Mouse (Mus musculus) urinary bladder, postnatal 36 days (tissue): ENCODE data around the gene Slc2a12.
A peak's percentile ranks its signal among the peaks of the same experiment; 100 is the strongest.

Experiments used
- DNase-seq, 2 experiments: peaks; one replicate each; pipeline ENCODE4 v3.0.0; 2022; ENCODE audit warnings: low spot score in 2 of 2, mixed read lengths in 1 of 2

Gene Slc2a12

DNA sequence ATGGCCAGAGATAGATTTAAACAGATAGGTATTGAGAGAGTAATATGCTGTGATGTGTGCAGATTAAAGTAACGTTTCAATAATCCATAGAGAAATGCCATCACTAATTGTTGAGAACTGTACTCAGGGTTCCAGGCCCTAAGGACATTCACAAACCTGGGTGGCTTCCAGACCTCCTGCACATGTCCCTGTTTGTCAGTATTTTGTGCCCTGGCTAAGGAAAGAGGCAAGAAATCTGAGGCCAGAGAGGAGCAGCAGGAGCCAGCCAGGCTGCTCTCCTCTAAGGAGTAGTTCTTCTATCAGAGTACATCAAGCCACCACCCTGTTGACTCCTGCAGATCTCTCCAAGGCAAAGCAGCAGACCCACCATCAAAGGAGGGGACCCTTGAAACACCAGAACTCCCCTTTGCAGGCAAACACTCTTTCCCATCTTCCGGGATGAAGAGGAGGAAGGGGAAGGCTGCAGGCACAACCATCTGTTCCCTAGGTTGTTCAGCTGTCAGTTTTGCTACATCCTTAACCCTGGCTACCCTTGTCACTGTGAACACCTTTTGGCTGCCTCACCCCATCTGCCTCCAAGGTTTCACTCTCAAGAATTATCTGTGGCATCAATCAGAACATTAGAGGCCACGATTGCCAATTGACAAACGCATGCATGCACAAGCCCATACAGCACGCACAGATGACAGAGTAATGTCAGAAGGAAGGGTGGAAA lies 15.6 kb downstream of the Slc2a12 start:
- no peak for DNase-seq

DNA sequence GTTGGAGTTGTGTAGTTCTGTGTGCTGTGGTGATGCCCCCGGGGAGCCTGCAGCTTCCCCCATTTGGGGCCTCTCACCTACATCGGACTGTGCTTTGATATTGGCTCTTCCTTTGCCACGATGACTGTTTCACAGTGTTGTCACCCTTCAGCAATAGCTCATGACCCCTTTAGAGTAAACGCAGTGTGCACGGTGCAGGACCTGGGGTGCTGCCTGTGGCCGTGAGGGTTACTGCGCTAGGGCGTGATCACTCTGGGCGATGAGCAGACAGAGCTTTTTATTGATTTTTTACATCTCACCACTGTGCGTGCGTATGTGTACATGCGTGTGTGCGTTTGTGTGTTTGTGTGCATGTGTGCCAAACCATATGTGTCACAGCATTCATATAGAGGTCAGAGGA lies 23.7 kb downstream of the Slc2a12 start:
- DNase-seq = no peak

DNA sequence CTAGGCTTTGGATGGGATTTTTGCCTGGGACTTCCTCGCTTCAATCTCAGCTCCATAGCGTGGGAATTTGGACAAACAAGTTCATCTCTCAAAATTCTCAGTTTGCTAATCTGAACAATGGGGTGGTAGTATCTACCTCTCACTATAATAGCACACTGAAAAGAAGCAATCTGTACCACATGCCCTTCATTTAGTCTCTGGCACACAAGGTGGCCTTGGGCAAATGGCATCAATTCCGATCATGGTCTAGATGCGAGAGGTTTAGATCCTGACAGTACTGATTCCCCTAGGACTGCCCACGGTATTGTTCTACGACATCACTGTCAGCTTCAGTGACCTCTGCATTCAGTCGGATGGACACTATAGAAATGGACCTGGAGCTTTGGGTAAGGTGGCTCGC lies 29.4 kb downstream of the Slc2a12 start:
- DNase-seq = no peak

DNA sequence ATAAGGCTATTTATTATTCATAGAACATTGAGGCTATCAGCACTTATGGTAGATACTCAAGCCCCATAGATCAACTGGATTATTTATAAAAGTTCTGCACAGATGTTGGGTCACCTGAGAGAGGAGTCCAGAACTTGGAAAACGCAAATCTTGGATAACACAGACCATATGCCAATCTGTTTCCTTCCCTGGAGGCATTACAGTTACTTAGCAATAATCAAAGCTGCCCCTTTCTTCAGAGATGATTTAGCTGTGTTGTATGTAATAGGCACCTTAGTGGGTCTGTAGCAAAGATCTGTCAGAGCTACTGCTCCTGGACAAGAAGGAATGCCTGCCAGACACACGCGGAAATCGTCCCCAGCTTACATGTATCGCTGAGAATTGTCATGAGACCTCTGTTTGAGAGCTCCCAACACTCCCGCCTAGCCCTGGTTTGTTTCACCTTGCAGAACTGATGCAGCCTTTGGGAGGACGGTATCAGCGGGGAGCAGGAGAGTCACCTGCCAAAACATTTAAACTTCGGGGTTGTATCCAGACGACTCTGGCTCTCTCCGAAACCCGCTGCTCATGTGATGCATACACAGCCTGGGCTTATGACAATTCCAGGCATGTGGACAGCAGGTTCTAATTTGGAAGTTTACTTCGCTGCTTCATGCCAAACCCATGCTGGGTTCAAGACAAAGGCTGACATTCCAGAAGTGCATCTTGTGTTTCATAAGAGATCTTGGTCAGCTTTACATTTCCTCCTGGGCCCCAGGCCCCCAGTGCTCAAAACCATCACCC lies 31.2 kb downstream of the Slc2a12 start:
- DNase-seq = no peak

DNA sequence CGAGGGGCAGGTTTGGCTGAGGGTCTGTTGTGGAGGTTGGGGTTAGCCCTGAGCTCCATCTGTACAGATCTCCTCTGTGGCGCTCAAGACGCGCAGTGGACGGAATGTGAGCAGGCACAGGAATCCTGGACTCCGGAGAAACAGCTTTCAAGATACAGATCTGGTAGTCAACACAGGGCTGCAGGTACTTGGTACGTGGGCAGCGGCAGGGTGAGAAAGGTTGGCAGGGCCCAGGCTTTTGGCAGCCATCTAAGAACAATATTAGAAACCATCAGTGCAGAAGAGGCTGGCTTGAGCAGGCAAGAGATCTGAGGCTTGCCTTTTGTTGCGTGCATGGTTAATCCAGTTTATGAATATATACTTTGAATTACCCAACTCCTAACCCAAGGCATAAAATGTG lies 51.4 kb downstream of the Slc2a12 start:
- DNase-seq = peak; percentile 38 to 52

DNA sequence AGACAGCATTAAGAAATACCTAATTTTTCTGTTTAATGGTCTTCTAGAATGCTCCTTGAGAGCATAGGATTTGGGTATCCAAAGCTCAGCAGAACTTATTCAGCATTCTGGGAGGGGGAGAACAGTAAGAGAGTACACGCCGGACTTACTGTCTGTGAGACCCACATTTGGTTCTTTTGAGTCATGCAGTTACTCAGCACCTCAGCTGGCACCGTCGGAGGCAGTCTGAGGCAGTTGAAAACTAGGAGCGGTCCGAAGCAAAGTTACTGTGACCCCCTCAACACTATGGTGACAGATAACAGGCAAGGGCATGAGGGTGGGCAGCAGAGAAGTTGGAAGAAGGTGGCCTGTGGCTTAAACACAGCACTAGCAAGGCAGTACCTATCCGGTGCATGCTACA lies 52.1 kb downstream of the Slc2a12 start:
- no peak for DNase-seq

DNA sequence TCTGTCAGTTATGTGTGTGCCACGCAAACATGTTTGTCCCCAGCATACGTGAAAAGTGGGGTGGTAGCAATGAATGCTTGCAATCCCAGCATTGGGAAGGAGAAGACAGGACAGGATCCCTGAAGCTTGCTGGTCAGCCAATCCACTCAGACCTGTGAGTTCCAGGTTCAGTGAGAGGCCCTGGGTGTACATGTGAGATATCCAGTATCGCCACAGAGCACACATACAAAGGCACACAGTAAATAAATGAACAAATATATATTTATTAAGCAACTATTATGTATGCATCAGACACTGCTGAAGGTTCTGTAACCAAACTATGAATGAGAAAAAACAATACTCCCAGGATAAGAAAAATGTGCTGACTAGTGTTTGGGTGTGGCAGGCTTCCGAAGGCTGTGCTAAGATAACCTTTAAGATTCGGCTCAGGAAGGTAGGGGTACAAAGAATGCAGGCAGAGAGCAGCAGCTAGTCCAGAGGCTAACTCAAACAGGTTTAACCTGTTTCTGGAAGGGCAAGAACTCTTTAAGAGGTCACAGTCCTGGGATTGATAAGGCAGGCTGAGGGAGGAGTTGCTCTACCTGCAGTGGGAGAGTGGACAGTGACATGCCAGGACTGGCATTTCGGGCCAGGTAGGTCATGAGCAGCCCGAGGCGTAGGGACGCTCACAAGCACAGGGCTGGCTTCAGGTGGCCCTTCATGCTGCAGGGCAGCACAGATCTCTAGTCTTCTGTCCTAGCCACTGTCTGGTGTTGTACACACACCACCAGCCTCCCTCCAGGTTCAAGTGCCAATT lies 53.5 kb downstream of the Slc2a12 start:
- peak; percentile 63 to 65 for DNase-seq

DNA sequence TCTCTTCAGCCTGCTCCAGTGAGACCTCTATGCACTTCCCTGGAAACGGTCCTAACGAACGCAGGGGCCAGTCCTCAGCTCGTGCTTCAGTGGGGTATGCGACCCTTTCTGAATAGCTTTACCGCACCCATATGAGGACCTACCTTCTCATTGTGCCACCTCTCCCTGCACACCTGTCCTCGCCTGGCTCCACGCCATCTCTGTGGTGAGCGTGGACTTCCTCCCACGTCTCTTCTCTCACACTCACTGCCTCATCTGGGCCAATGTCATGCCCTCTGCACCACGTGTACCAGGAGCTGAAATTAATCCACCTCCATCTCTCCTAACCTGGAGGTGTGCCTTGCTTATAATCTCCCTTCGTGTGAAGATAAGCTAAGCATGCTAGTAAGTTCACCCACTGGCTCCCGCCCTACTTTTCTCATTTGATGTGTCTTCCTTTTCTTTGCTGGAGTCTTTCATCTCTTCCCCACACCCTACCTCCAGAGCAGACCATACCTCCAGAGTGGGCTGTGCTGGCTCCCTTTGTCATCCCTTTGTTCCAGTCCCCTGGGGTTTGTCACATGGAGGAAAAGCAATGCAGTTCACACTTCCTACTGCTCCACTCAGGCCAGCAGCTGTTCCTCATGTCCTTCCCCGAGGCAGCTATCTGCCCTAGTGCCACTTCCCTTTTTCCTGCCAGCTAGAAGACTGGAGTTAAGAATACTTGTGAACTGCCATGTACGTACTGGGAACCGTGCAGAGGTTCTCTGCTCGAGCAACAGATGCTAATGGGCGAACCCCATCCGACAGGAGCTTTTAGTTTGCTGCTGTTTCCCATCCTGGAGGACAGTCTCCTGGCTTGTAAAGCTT lies 54.9 kb downstream of the Slc2a12 start:
- no peak for DNase-seq

DNA sequence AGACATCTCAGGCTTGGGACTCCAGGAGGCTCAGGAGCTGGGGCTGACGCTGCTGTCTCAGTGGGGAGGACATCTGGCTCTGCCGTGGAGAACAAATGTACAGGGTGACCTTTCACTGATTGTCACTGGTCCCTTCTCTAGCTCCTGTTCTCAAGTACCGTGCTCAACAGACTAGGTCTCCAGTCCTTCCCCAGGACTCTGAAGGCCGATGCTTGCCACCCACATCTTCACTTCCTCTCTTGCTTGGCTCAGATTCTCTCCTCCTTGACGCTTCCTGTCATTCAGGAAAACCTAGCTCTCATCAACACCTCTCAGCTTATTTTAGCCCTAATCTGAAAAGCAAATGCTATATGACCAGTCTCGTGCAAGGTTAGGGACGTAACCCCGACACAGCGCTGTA lies 56.0 kb downstream of the Slc2a12 start:
- DNase-seq = no peak

DNA sequence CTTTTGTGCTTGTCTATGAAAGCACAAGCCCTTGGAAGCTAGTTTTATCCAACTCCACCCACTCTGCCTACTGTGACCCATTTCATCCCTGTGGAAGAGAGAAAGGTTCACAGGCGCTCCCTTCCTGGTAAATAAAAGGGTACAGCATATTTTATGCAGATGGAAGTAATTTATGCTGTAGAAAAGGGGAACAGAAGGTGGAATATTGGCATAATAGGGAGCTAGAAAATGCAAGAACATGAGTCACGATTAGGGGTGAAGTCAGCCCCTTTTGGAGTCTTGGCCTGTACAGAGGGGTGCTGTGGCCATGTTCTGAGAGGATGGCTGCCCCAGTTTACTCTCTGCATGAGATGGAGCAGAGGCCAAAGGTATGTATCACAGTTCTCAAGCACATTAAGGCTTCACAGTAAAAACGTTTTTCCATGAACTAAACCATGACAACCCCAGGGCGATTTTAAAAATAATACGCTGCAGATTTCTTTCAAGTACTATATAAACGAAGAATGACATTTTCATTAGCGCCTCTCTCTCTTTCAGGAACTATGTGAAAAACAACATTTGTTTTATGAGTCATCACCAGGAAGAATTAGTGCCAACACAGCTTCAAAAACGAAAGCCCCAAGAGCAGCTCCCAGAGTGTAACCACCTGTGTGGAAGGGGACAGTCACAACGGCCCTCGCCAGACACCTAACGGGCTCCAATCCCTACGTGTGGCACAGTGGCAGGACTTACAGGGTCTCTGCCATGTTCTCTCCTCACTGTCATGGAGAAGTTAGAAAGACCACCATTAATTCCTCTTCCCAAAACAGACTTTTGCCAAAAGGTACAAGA lies 56.9 kb downstream of the Slc2a12 start:
- no peak for DNase-seq

DNA sequence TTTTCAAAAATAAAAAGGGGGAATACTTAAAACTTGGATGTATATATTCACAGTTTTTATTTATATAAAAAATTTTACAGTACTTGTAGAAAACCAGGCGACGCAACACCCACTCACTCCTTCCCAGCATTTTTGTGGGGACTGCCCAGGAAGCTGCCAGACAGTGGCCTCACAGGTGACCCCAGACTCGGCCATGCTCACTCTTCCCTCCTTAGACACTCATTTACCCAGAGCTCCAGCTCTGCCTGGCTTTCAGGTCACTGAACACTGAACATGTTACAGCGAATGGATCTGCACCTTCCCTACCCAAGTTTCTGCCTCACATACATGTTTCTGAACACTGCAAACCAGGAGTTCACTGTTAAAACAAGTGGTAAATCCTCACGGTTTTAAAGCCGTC lies 59.0 kb downstream of the Slc2a12 start:
- DNase-seq = no peak

DNA sequence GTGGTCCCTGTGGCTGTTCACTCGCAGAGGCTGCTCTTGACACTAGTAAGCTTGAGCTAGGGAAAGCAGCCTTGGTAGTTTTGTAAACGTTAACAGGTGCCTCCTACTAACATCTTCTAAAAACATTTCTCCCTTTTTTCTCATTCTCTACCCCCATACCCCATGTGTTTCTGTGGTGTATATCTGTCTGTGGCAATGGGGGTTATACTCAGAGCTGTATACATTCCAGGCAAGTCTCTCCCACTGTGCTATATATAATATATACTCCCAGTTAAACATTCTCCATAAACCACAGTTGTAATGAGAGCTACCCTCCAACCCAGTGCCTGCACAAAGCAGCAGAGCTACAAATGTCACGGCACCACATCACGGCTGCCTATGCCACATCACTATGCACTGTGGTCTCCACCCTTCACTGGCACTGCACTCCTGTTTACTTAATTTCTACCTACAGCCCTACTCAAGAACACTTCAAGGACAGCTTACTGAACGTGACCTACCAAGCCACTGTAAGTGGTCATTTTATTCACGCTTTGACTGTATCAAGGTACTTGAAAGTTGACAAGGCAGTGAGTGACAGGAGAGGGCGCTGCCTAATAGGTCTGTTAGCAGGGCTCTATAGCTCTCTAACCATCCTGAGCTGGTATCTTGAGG lies 63.5 kb downstream of the Slc2a12 start:
- DNase-seq = no peak

DNA sequence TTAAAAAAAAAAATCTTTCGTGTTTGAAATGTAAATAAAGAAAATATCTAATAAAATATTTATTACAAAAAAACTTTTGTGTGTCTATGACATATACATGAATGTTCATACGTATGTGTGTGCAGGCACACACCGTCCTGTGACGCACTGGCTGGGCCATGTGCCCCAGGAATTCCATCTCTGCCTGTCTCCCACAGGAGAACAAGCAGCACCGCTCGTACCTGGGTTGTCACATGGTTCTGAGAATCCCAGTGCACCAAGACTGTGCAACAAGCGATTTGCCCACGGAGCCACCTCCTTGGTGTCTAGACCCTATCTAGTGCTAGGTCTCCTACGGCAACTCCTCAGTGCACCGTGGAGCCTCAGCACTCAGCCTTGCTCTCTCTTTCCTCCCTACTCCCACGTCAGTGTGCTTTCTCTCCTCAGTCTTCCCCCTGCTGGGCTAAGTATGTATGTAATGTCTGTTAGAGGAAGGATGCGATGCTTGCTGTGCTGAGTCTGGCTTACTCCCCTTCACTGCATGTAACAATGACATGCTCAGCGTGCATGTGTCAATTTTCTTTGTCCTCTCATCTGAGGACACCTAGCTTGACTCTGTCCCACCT lies 65.5 kb downstream of the Slc2a12 start:
- DNase-seq = no peak

DNA sequence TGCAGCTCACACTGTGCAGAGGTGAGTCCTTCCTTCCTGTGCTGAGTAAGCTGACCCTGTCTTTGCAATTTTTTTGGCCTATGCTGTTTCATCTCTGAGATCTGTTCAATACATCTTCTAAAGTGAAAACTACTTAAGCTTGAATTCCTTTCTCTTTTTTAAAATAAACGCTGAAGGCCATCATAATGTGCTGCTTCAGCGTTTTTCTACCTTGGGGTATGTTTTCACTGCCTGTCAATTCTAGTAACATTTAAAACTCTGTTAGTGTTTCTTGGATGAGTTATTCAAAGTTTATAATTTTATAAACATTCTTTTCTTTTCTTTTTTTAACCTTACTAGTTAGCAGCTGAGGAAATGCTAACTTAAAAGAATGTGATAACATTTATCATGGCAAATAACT lies 68.1 kb downstream of the Slc2a12 start:
- DNase-seq = no peak

DNA sequence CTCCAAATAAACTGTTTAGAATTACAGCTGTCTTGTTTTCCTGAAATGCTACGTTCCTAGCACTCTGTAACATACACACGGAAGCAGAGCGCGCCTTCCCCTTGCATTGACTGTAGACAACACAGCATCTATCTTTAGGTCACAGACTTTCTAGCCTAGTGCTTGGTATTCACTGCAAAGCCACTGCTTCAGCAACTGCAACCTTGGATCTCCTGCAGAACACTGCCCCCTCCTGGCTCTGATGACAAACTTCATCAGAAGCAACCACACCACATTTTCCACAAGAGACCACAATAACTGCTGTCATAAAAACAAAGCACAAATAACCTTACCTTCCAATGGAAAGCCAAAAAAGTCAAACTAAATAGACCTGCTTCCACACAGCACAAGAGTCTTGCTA lies 69.7 kb downstream of the Slc2a12 start:
- DNase-seq = peak; percentile 42 to 56

DNA sequence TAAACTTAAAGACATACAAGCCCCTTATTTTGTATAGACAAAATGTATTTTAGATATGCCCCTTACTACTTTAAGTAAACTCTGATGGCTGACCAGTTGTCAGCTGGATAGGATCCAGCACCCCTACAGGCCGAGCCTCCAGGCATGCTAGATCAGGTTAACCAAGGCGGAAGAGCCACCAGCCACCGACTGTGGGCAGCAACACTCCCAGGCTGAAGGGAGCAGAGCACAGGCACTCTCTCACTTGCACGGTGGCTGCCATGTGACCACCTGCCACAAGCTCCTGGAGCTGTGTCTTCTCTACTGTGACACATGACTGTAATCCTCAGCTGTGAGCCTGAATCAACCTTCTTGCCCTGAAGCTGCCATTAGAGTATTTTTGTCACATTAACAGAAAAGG lies 73.7 kb downstream of the Slc2a12 start:
- DNase-seq = no peak

DNA sequence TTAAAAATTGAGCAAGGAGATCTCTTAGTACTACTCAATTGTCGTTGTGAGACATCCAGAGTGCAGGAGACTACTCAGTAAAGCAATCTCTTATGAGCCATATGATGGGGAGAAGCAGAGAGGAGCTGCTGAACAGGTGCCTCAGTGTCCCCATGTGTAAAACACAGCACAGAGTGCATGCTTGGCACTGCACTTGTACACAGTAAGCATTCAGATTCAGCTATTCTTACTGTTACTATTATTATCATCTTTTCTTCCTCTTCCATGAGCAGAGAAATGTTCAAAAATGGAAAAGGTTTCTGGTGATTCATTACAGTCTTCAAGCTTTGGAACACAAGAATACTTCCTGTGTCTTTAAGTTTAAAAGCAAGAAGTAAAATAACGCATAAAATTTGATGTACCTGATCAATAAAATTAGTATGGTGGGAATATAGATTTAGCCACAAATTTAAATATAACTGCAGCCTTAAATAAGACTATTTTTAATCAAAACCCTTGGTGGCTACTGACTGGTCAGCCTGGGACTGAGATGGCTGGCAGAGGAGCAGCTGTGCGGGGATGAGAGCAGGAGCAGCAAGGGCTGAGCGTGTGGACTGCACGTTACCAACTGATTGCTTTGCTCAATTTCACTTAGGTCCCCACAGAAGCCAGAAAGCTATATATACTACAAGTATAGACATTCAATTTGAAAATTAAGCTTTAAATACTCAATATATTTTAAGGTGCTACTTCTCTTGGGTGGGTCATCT lies 76.1 kb downstream of the Slc2a12 start:
- no peak for DNase-seq

DNA sequence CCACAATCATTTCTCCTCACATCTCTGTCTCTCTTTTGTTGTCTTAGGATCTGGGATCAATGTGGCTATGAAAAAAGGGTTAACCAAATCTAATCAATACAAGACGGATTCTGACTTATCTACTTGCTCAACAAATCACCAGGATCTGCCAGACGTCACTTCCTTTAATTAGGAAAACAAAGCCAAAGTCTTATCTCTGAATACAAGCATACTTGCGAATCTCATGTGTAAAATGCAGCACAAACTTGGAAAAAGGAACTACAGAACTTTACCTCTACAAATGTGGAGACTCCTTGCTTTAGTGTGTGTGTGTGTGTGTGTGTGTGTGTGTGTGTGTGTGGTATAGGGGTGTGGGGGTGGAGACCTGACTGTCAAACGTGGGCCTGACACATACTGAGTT lies 80.4 kb downstream of the Slc2a12 start:
- DNase-seq = no peak

DNA sequence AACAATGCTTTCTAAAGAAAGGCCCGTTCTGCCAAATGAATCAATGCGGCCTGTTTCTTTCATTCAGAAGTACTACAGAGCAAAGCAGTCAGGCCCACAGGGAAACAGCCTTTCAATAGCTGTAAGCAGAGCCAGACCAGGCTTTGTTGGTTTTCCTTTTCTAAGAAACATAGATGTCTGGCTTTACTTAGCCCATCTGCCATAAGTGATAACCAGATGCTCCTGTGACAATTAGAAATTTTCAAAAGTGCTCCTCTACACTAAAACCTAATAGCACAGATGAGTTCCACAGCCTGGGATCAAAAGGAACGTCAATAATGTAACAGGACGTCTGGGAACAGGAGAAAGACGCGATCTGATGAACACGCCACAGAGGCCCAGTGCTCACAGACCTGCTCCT lies 81.5 kb downstream of the Slc2a12 start:
- no peak for DNase-seq
